Mouse (Mus musculus): ENCODE measurements at regions not wholly inside any gene's neighbourhood (a gene's known extent, or its start where the extent isn't known, plus 50 kb on each side); places are given as distances from the start of the nearest gene placed in this dataset.

GRCm38 (mm10) chr15:87958866-87959265 is 414.8 kb downstream of the Fam19a5 start:
- DNase-seq (ENCODE audit: low spot score) (no peak), ATAC-seq (replicated peaks; ENCODE audit: insufficient number of reproducible peaks, low FRiP score, low TSS enrichment, low read depth) (no peak)
- no peak overlapping the region for H3K9ac ChIP-seq (replicated peaks; ENCODE audit: low read length)
- H3K4me3 ChIP-seq (ENCODE audit: low read depth, low read length): no peak overlapping the region
- H3K9me3 ChIP-seq (replicated peaks; ENCODE audit: control insufficient read depth, low read length): no peaks in the 10 kb centered on the region
- H3K27me3 ChIP-seq (ENCODE audit: control insufficient read depth, insufficient read depth, low read length): no peaks in the 10 kb centered on the region
- no peaks in the 10 kb centered on the region for H3K36me3 ChIP-seq (replicated peaks; ENCODE audit: control insufficient read depth, insufficient read depth, low read depth, low read length)
- H3K4me1 ChIP-seq (ENCODE audit: control insufficient read depth, insufficient read depth, low read length): no peaks in the 10 kb centered on the region
- 73% methylated on average over 1 of the region's 1 CpGs for WGBS
- H3K4me2 ChIP-seq (ENCODE audit: low read depth, low read length): no peak overlapping the region
- H3K27ac ChIP-seq (replicated peaks; ENCODE audit: low read depth, low read length): no peak overlapping the region

- no peaks in the 10 kb centered on the region for H3K36me3 ChIP-seq (replicated peaks; ENCODE audit: control insufficient read depth, insufficient read depth, low read depth, low read length)
- H3K9me3 ChIP-seq (replicated peaks; ENCODE audit: control insufficient read depth, low read length): no peaks in the 10 kb centered on the region
- no peaks in the 10 kb centered on the region for H3K4me1 ChIP-seq (ENCODE audit: control insufficient read depth, insufficient read depth, low read length)
- no peaks in the 10 kb centered on the region for H3K27me3 ChIP-seq (ENCODE audit: control insufficient read depth, insufficient read depth, low read length)
- WGBS: 83% methylated on average over 6 of the region's 6 CpGs
- no peak overlapping the region for H3K9ac ChIP-seq (replicated peaks; ENCODE audit: low read length)
- no peak overlapping the region for H3K27ac ChIP-seq (replicated peaks; ENCODE audit: low read depth, low read length)
- no peak overlapping the region for H3K4me2 ChIP-seq (ENCODE audit: low read depth, low read length)
- ATAC-seq (replicated peaks; ENCODE audit: insufficient number of reproducible peaks, low FRiP score, low TSS enrichment, low read depth): no peak
- no peak for DNase-seq (ENCODE audit: low spot score)
- H3K4me3 ChIP-seq (ENCODE audit: low read depth, low read length): no peak overlapping the region
These were observed 428.5 kb downstream of the Fam19a5 start for GRCm38 (mm10) chr15:87972641-87973040.

GRCm38 (mm10) chr15:87987322-87987985 is 443.4 kb downstream of the Fam19a5 start:
- Histone ChIP-seq H3K4me3 (ENCODE audit: low read depth, low read length) (no peak overlapping the region), H3K27me3 (ENCODE audit: control insufficient read depth, insufficient read depth, low read length) (no peaks in the 10 kb centered on the region), H3K4me1 (ENCODE audit: control insufficient read depth, insufficient read depth, low read length) (peaks cover 2% of the 10 kb centered on the region; the same call in 1 of the 2 replicates), H3K36me3 (replicated peaks; ENCODE audit: control insufficient read depth, insufficient read depth, low read depth, low read length) (no peaks in the 10 kb centered on the region), H3K27ac (replicated peaks; ENCODE audit: low read depth, low read length) (no peak overlapping the region), H3K9ac (replicated peaks; ENCODE audit: low read length) (no peak overlapping the region), H3K4me2 (ENCODE audit: low read depth, low read length) (no peak overlapping the region), H3K9me3 (replicated peaks; ENCODE audit: control insufficient read depth, low read length) (no peaks in the 10 kb centered on the region)
- DNase-seq (ENCODE audit: low spot score) (peak; percentile 25), ATAC-seq (replicated peaks; ENCODE audit: insufficient number of reproducible peaks, low FRiP score, low TSS enrichment, low read depth) (0 out of 2 replicates have a peak, but pooled peaks have one; percentile 56)
- WGBS: 19% methylated on average over 5 of the region's 5 CpGs

- no peaks in the 10 kb centered on the region for H3K27me3 ChIP-seq (ENCODE audit: control insufficient read depth, insufficient read depth, low read length)
- peak; percentile 13 for DNase-seq (ENCODE audit: low spot score)
- no peak overlapping the region for H3K4me3 ChIP-seq (ENCODE audit: low read depth, low read length)
- no peaks in the 10 kb centered on the region for H3K4me1 ChIP-seq (ENCODE audit: control insufficient read depth, insufficient read depth, low read length)
- WGBS: 37% methylated on average over 8 of the region's 8 CpGs
- no peaks in the 10 kb centered on the region for H3K9me3 ChIP-seq (replicated peaks; ENCODE audit: control insufficient read depth, low read length)
- H3K9ac ChIP-seq (replicated peaks; ENCODE audit: low read length): no peak overlapping the region
- H3K4me2 ChIP-seq (ENCODE audit: low read depth, low read length): no peak overlapping the region
- no peak overlapping the region for H3K27ac ChIP-seq (replicated peaks; ENCODE audit: low read depth, low read length)
- no peak for ATAC-seq (replicated peaks; ENCODE audit: insufficient number of reproducible peaks, low FRiP score, low TSS enrichment, low read depth)
- no peaks in the 10 kb centered on the region for H3K36me3 ChIP-seq (replicated peaks; ENCODE audit: control insufficient read depth, insufficient read depth, low read depth, low read length)
These were observed 450.4 kb downstream of the Fam19a5 start for GRCm38 (mm10) chr15:87994546-87994945.

GRCm38 (mm10) chr15:88017076-88017475 is 473.0 kb downstream of the Fam19a5 start:
- Histone ChIP-seq H3K27ac (replicated peaks; ENCODE audit: low read depth, low read length) (no peak overlapping the region), H3K36me3 (replicated peaks; ENCODE audit: control insufficient read depth, insufficient read depth, low read depth, low read length) (no peaks in the 10 kb centered on the region), H3K4me2 (ENCODE audit: low read depth, low read length) (no peak overlapping the region), H3K9ac (replicated peaks; ENCODE audit: low read length) (no peak overlapping the region), H3K4me1 (ENCODE audit: control insufficient read depth, insufficient read depth, low read length) (no peaks in the 10 kb centered on the region), H3K9me3 (replicated peaks; ENCODE audit: control insufficient read depth, low read length) (no peaks in the 10 kb centered on the region), H3K27me3 (ENCODE audit: control insufficient read depth, insufficient read depth, low read length) (no peaks in the 10 kb centered on the region), H3K4me3 (ENCODE audit: low read depth, low read length) (no peak overlapping the region)
- ATAC-seq (replicated peaks; ENCODE audit: insufficient number of reproducible peaks, low FRiP score, low TSS enrichment, low read depth) (no peak), DNase-seq (ENCODE audit: low spot score) (no peak)
- 85% methylated on average over 5 of the region's 5 CpGs for WGBS

- no peaks in the 10 kb centered on the region for H3K36me3 ChIP-seq (replicated peaks; ENCODE audit: control insufficient read depth, insufficient read depth, low read depth, low read length)
- H3K4me1 ChIP-seq (ENCODE audit: control insufficient read depth, insufficient read depth, low read length): no peaks in the 10 kb centered on the region
- no peak overlapping the region for H3K4me3 ChIP-seq (ENCODE audit: low read depth, low read length)
- no peak overlapping the region for H3K4me2 ChIP-seq (ENCODE audit: low read depth, low read length)
- H3K27ac ChIP-seq (replicated peaks; ENCODE audit: low read depth, low read length): no peak overlapping the region
- WGBS: 89% methylated on average over 11 of the region's 11 CpGs
- ATAC-seq (replicated peaks; ENCODE audit: insufficient number of reproducible peaks, low FRiP score, low TSS enrichment, low read depth) (no peak), DNase-seq (ENCODE audit: low spot score) (no peak)
- no peak overlapping the region for H3K9ac ChIP-seq (replicated peaks; ENCODE audit: low read length)
- H3K9me3 ChIP-seq (replicated peaks; ENCODE audit: control insufficient read depth, low read length): no peaks in the 10 kb centered on the region
- H3K27me3 ChIP-seq (ENCODE audit: control insufficient read depth, insufficient read depth, low read length): no peaks in the 10 kb centered on the region
These were observed 488.7 kb downstream of the Fam19a5 start for GRCm38 (mm10) chr15:88032751-88033150.

DNA sequence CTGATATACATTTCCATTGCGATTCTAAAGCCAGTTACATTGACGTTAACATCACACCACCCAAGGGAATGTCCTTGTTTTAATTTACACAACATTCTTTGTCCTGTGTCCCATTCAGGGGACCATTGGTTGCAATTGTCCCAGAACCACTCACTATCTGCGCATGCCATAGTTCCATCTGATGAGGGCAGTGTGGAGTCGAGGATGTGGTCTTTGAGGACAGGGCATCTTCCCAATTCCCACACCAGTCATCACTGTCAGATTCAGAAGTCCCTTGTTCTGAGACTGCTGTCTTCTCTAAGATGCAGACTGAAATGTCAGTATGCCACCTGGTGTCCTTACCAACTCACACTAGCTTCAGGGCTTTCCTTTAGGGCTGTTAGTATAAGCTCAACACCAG is 489.6 kb downstream of the Fam19a5 start:
- Histone ChIP-seq H3K4me2 (ENCODE audit: low read depth, low read length) (no peak overlapping the region), H3K27me3 (ENCODE audit: control insufficient read depth, insufficient read depth, low read length) (no peaks in the 10 kb centered on the region), H3K4me1 (ENCODE audit: control insufficient read depth, insufficient read depth, low read length) (no peaks in the 10 kb centered on the region), H3K36me3 (replicated peaks; ENCODE audit: control insufficient read depth, insufficient read depth, low read depth, low read length) (no peaks in the 10 kb centered on the region), H3K27ac (replicated peaks; ENCODE audit: low read depth, low read length) (no peak overlapping the region), H3K9me3 (replicated peaks; ENCODE audit: control insufficient read depth, low read length) (no peaks in the 10 kb centered on the region), H3K4me3 (ENCODE audit: low read depth, low read length) (no peak overlapping the region), H3K9ac (replicated peaks; ENCODE audit: low read length) (no peak overlapping the region)
- ATAC-seq (replicated peaks; ENCODE audit: insufficient number of reproducible peaks, low FRiP score, low TSS enrichment, low read depth) (no peak), DNase-seq (ENCODE audit: low spot score) (no peak)
- 74% methylated on average over 4 of the region's 4 CpGs for WGBS

DNA sequence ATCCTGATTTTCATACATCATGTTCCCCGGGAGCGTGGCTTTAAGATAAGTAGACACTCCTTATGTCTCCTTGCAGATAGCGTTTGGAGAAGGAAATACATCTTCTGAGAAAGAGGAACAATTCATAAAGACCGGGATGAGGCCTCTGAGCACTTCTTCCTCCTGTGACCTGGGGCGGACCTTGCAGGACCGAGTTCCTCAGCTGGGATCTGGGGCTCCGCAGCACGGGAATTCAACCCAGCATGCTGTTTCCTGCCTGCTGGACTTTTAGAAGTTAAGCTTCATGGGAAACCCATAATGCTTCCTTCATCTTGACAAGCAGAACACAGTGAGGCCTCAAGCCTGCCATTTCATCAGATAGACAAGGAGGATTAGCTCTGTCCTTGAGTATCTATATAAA is 491.4 kb downstream of the Fam19a5 start:
- Histone ChIP-seq H3K4me1 (ENCODE audit: control insufficient read depth, insufficient read depth, low read length) (no peaks in the 10 kb centered on the region), H3K36me3 (replicated peaks; ENCODE audit: control insufficient read depth, insufficient read depth, low read depth, low read length) (no peaks in the 10 kb centered on the region), H3K4me3 (ENCODE audit: low read depth, low read length) (no peak overlapping the region), H3K9me3 (replicated peaks; ENCODE audit: control insufficient read depth, low read length) (no peaks in the 10 kb centered on the region), H3K27me3 (ENCODE audit: control insufficient read depth, insufficient read depth, low read length) (no peaks in the 10 kb centered on the region), H3K9ac (replicated peaks; ENCODE audit: low read length) (no peak overlapping the region), H3K4me2 (ENCODE audit: low read depth, low read length) (no peak overlapping the region), H3K27ac (replicated peaks; ENCODE audit: low read depth, low read length) (no peak overlapping the region)
- no peak for ATAC-seq (replicated peaks; ENCODE audit: insufficient number of reproducible peaks, low FRiP score, low TSS enrichment, low read depth)
- 76% methylated on average over 8 of the region's 8 CpGs for WGBS
- no peak for DNase-seq (ENCODE audit: low spot score)

Measured in embryonic facial prominence, embryonic 11.5 days (tissue).